Mouse (Mus musculus) liver (tissue): Measurements from ENCODE around the gene 2610001J05Rik.
A peak's percentile ranks its signal among the peaks of the same experiment; 100 is the strongest.
"Not testable (repeated sequence)": the region's sequence is repeated elsewhere in the genome, so short reads cannot be mapped to it uniquely, and the experiment has no call there.

ENCODE experiments used
- DNase-seq: peaks from one replicate; pipeline ENCODE4 v3.0.0-alpha.2; 2020; ENCODE audit warnings: mixed read lengths

2610001J05Rik gene

GRCm38 (mm10) chr6:13870919-13871624, at the start of gene 2610001J05Rik:
2610001J05Rik (minus strand) TSS chr6:13871518.
- DNase-seq: peak; percentile 92

GRCm38 (mm10) chr6:13909762-13910537, 38.6 kb upstream of the 2610001J05Rik start:
- DNase-seq: no peak

- DNase-seq: no peak
Observed at GRCm38 (mm10) chr6:13902941-13903627, 31.8 kb upstream of the 2610001J05Rik start.

- DNase-seq: no peak
Observed at GRCm38 (mm10) chr6:13884877-13885592, 13.7 kb upstream of the 2610001J05Rik start.

GRCm38 (mm10) chr6:13882919-13883318, 11.6 kb upstream of the 2610001J05Rik start:
- DNase-seq: no peak

GRCm38 (mm10) chr6:13873959-13874358, 2.6 kb upstream of the 2610001J05Rik start:
- no peak for DNase-seq

GRCm38 (mm10) chr6:13872076-13872475, 758 bp upstream of the 2610001J05Rik start:
- DNase-seq: no peak

- no peak for DNase-seq
Observed at GRCm38 (mm10) chr6:13871625-13871958, 274 bp upstream of the 2610001J05Rik start.

GRCm38 (mm10) chr6:13870289-13870741, 1.0 kb downstream of the 2610001J05Rik start:
- peak; percentile 4 for DNase-seq

- no peak for DNase-seq
Observed at GRCm38 (mm10) chr6:13860596-13860995, 10.7 kb downstream of the 2610001J05Rik start.

- DNase-seq: no peak
Observed at GRCm38 (mm10) chr6:13859877-13860585, 11.3 kb downstream of the 2610001J05Rik start.

- DNase-seq: no peak
Observed at GRCm38 (mm10) chr6:13854230-13854629, 17.1 kb downstream of the 2610001J05Rik start.

- DNase-seq: no peak
Observed at GRCm38 (mm10) chr6:13853244-13853643, 18.1 kb downstream of the 2610001J05Rik start.

GRCm38 (mm10) chr6:13846031-13846430, 25.3 kb downstream of the 2610001J05Rik start:
- not testable (repeated sequence) for DNase-seq

GRCm38 (mm10) chr6:13839345-13840054, 31.8 kb downstream of the 2610001J05Rik start, which contains the start of gene Gpr85:
Gpr85 (minus strand) TSS chr6:13839942.
- DNase-seq: no peak

- peak; percentile 52 for DNase-seq
Observed at GRCm38 (mm10) chr6:13838677-13839344, 32.5 kb downstream of the 2610001J05Rik start.

GRCm38 (mm10) chr6:13837916-13838676, 33.2 kb downstream of the 2610001J05Rik start:
- no peak for DNase-seq

- DNase-seq: no peak
Observed at GRCm38 (mm10) chr6:13836967-13837570, 34.2 kb downstream of the 2610001J05Rik start.
